Mouse (Mus musculus): ENCODE data around the gene Parm1.

GRCm38 (mm10) chr5:91502366-91502765 is 15.0 kb upstream of the Parm1 start:
- TF ChIP-seq CTCF (IDR thresholded peaks at IDR 0.05; ENCODE audit: control insufficient read depth, insufficient read depth, insufficient replicate concordance, low read depth, low read length) (no peak), POLR2A (IDR thresholded peaks at IDR 0.05; ENCODE audit: control insufficient read depth, low read depth, low read length) (no peak)
